Mouse (Mus musculus): ENCODE measurements around the gene Tbce. TPM values are rescaled to one million over a fixed set of nuclear protein-coding genes. Genes with fewer than 3 reads are reported as not detected.
"Not testable (repeated sequence)": the region's sequence is repeated elsewhere in the genome, so short reads cannot be mapped to it uniquely, and the experiment has no call there.

Tbce gene
- polyA plus RNA-seq, 1 experiment from 2014 or later = 52.2 TPM

- Histone ChIP-seq H3K4me3 (replicated peaks) (no peak overlapping the region), H3K9ac (no peak overlapping the region), H3K36me3 (peaks cover 9% of the 10 kb centered on the region; the same call in 1 of the 2 replicates), H3K4me2 (no peak overlapping the region), H3K27ac (no peak overlapping the region), H3K9me3 (no peaks in the 10 kb centered on the region), H3K27me3 (replicated peaks) (no peaks in the 10 kb centered on the region), H3K4me1 (peaks cover under 1% of the 10 kb centered on the region; the same call in 1 of the 2 replicates)
- ATAC-seq (ENCODE audit: insufficient read depth, low FRiP score, low read depth) = peak; percentile 44; the same call in 1 of the 2 replicates
- 74% methylated on average over 5 of the region's 5 CpGs for WGBS
Measured at GRCm38 (mm10) chr13:14033309-14034072, 5.9 kb downstream of the Tbce start.

- Histone ChIP-seq H3K4me1 (no peaks in the 10 kb centered on the region), H3K36me3 (peaks cover 16% of the 10 kb centered on the region), H3K9me3 (no peaks in the 10 kb centered on the region), H3K9ac (no peak overlapping the region), H3K27ac (no peak overlapping the region), H3K4me2 (no peak overlapping the region), H3K4me3 (replicated peaks) (no peak overlapping the region), H3K27me3 (replicated peaks) (no peaks in the 10 kb centered on the region)
- ATAC-seq (ENCODE audit: insufficient read depth, low FRiP score, low read depth) = no peak
- 91% methylated on average over 6 of the region's 6 CpGs for WGBS
Measured at GRCm38 (mm10) chr13:14026154-14026820, 13.2 kb downstream of the Tbce start.

- Histone ChIP-seq H3K4me2 (no peak overlapping the region), H3K4me3 (replicated peaks) (no peak overlapping the region), H3K9ac (no peak overlapping the region), H3K36me3 (peaks cover 16% of the 10 kb centered on the region), H3K4me1 (no peaks in the 10 kb centered on the region), H3K27ac (no peak overlapping the region), H3K27me3 (replicated peaks) (no peaks in the 10 kb centered on the region), H3K9me3 (no peaks in the 10 kb centered on the region)
- WGBS = 91% methylated on average over 6 of the region's 6 CpGs
- ATAC-seq (ENCODE audit: insufficient read depth, low FRiP score, low read depth) = no peak
Measured at GRCm38 (mm10) chr13:14025554-14025953, 13.9 kb downstream of the Tbce start.

GRCm38 (mm10) chr13:14021417-14021816, 18.0 kb downstream of the Tbce start:
- H3K36me3 ChIP-seq; ATAC-seq (ENCODE audit: insufficient read depth, low FRiP score, low read depth): not testable (repeated sequence)

GRCm38 (mm10) chr13:14018852-14019251, 20.6 kb downstream of the Tbce start:
- 83% methylated on average over 3 of the region's 3 CpGs for WGBS
- no peak overlapping the region for H3K4me3 ChIP-seq (replicated peaks)
- no peak overlapping the region for H3K9ac ChIP-seq
- 0 out of 2 replicates have a peak, but pooled peaks cover 13% of the 10 kb centered on the region for H3K36me3 ChIP-seq
- no peak overlapping the region for H3K27ac ChIP-seq
- ATAC-seq (ENCODE audit: insufficient read depth, low FRiP score, low read depth) = no peak
- H3K4me2 ChIP-seq = no peak overlapping the region
- H3K4me1 ChIP-seq = no peaks in the 10 kb centered on the region
- H3K9me3 ChIP-seq = no peaks in the 10 kb centered on the region
- no peaks in the 10 kb centered on the region for H3K27me3 ChIP-seq (replicated peaks)

More at GRCm38 (mm10) chr13:14021417-14021816, 18.0 kb downstream of the Tbce start:
- not testable (repeated sequence) for H3K4me2 ChIP-seq; H3K4me1 ChIP-seq; H3K27me3 ChIP-seq (replicated peaks); H3K27ac ChIP-seq; H3K4me3 ChIP-seq (replicated peaks); H3K9me3 ChIP-seq; H3K9ac ChIP-seq
- WGBS = 69% methylated on average over 12 of the region's 12 CpGs

- Histone ChIP-seq H3K9ac (no peak overlapping the region), H3K27ac (no peak overlapping the region), H3K27me3 (replicated peaks) (no peaks in the 10 kb centered on the region), H3K36me3 (0 out of 2 replicates have a peak, but pooled peaks cover 13% of the 10 kb centered on the region), H3K4me1 (no peaks in the 10 kb centered on the region), H3K9me3 (no peaks in the 10 kb centered on the region), H3K4me2 (no peak overlapping the region), H3K4me3 (replicated peaks) (no peak overlapping the region)
- peak; percentile 60; the same call in 1 of the 2 replicates for ATAC-seq (ENCODE audit: insufficient read depth, low FRiP score, low read depth)
Measured at GRCm38 (mm10) chr13:14018283-14018682, 21.2 kb downstream of the Tbce start.

GRCm38 (mm10) chr13:14015609-14016008, 23.8 kb downstream of the Tbce start:
- Histone ChIP-seq H3K36me3 (peaks cover 13% of the 10 kb centered on the region; the same call in 1 of the 2 replicates), H3K27ac (no peak overlapping the region), H3K4me1 (no peaks in the 10 kb centered on the region), H3K9ac (no peak overlapping the region), H3K4me2 (no peak overlapping the region), H3K4me3 (replicated peaks) (no peak overlapping the region), H3K9me3 (no peaks in the 10 kb centered on the region), H3K27me3 (replicated peaks) (no peaks in the 10 kb centered on the region)
- no peak for ATAC-seq (ENCODE audit: insufficient read depth, low FRiP score, low read depth)
- 89% methylated on average over 6 of the region's 6 CpGs for WGBS

- H3K4me2 ChIP-seq = no peak overlapping the region
- no peak overlapping the region for H3K4me3 ChIP-seq (replicated peaks)
- H3K27me3 ChIP-seq (replicated peaks) = no peaks in the 10 kb centered on the region
- H3K9me3 ChIP-seq = no peaks in the 10 kb centered on the region
- WGBS = 85% methylated on average over 4 of the region's 4 CpGs
- ATAC-seq (ENCODE audit: insufficient read depth, low FRiP score, low read depth) = no peak
- H3K36me3 ChIP-seq = peaks cover 13% of the 10 kb centered on the region; the same call in 1 of the 2 replicates
- no peak overlapping the region for H3K9ac ChIP-seq
- no peaks in the 10 kb centered on the region for H3K4me1 ChIP-seq
- no peak overlapping the region for H3K27ac ChIP-seq
Measured at GRCm38 (mm10) chr13:14014540-14014939, 24.9 kb downstream of the Tbce start.

GRCm38 (mm10) chr13:14014001-14014400, 25.4 kb downstream of the Tbce start:
- no peaks in the 10 kb centered on the region for H3K9me3 ChIP-seq
- peaks cover 15% of the 10 kb centered on the region; the same call in 1 of the 2 replicates for H3K36me3 ChIP-seq
- no peak overlapping the region for H3K9ac ChIP-seq
- no peak overlapping the region for H3K4me3 ChIP-seq (replicated peaks)
- H3K4me1 ChIP-seq = no peaks in the 10 kb centered on the region
- no peak for ATAC-seq (ENCODE audit: insufficient read depth, low FRiP score, low read depth)
- H3K4me2 ChIP-seq = no peak overlapping the region
- WGBS = 95% methylated on average over 2 of the region's 2 CpGs
- H3K27me3 ChIP-seq (replicated peaks) = no peaks in the 10 kb centered on the region
- H3K27ac ChIP-seq = no peak overlapping the region

- Histone ChIP-seq H3K4me2 (no peak overlapping the region), H3K4me1 (no peaks in the 10 kb centered on the region), H3K9me3 (no peaks in the 10 kb centered on the region), H3K36me3 (peaks cover 14% of the 10 kb centered on the region; the same call in 1 of the 2 replicates), H3K9ac (no peak overlapping the region), H3K27me3 (replicated peaks) (no peaks in the 10 kb centered on the region), H3K4me3 (replicated peaks) (no peak overlapping the region), H3K27ac (no peak overlapping the region)
- 87% methylated on average over 4 of the region's 4 CpGs for WGBS
- ATAC-seq (ENCODE audit: insufficient read depth, low FRiP score, low read depth) = no peak
Measured at GRCm38 (mm10) chr13:14011454-14011995, 27.9 kb downstream of the Tbce start.

- no peaks in the 10 kb centered on the region for H3K27me3 ChIP-seq (replicated peaks)
- peaks cover 12% of the 10 kb centered on the region; the same call in 1 of the 2 replicates for H3K36me3 ChIP-seq
- H3K4me3 ChIP-seq (replicated peaks) = no peak overlapping the region
- H3K9me3 ChIP-seq = no peaks in the 10 kb centered on the region
- WGBS = 58% methylated on average over 2 of the region's 2 CpGs
- no peak for ATAC-seq (ENCODE audit: insufficient read depth, low FRiP score, low read depth)
- H3K27ac ChIP-seq = no peak overlapping the region
- H3K9ac ChIP-seq = no peak overlapping the region
- H3K4me1 ChIP-seq = no peaks in the 10 kb centered on the region
- H3K4me2 ChIP-seq = no peak overlapping the region
Measured at GRCm38 (mm10) chr13:14006056-14006455, 33.4 kb downstream of the Tbce start.

- no peaks in the 10 kb centered on the region for H3K27me3 ChIP-seq (replicated peaks)
- H3K4me2 ChIP-seq = no peak overlapping the region
- no peak overlapping the region for H3K27ac ChIP-seq
- peaks cover 16% of the 10 kb centered on the region; the same call in 1 of the 2 replicates for H3K36me3 ChIP-seq
- H3K4me1 ChIP-seq = no peaks in the 10 kb centered on the region
- no peaks in the 10 kb centered on the region for H3K9me3 ChIP-seq
- no peak overlapping the region for H3K9ac ChIP-seq
- WGBS = 86% methylated on average over 5 of the region's 5 CpGs
- no peak overlapping the region for H3K4me3 ChIP-seq (replicated peaks)
- ATAC-seq (ENCODE audit: insufficient read depth, low FRiP score, low read depth) = no peak
Measured at GRCm38 (mm10) chr13:14004999-14005398, 34.4 kb downstream of the Tbce start.

Data from stomach, embryonic 15.5 days (tissue).